Mouse (Mus musculus) spleen, adult 12 weeks (tissue): ENCODE measurements at regions not wholly inside any gene's neighbourhood (a gene's known extent, or its start where the extent isn't known, plus 50 kb on each side); places are given as distances from the start of the nearest gene placed in this dataset.
"Not testable (repeated sequence)": the region's sequence is repeated elsewhere in the genome, so short reads cannot be mapped to it uniquely, and the experiment has no call there.

Source experiments
- DNase-seq: peaks from one replicate; pipeline ENCODE4 v3.0.0; 2022; ENCODE audit warnings: low spot score

- DNase-seq: no peak
These were observed 157.2 kb upstream of the Klf4 start for GRCm38 (mm10) chr4:55689479-55689878.

- DNase-seq: no peak
These were observed 154.5 kb upstream of the Klf4 start for GRCm38 (mm10) chr4:55686771-55687170.

GRCm38 (mm10) chr4:55672288-55672687 is 140.0 kb upstream of the Klf4 start:
- DNase-seq: no peak

DNA sequence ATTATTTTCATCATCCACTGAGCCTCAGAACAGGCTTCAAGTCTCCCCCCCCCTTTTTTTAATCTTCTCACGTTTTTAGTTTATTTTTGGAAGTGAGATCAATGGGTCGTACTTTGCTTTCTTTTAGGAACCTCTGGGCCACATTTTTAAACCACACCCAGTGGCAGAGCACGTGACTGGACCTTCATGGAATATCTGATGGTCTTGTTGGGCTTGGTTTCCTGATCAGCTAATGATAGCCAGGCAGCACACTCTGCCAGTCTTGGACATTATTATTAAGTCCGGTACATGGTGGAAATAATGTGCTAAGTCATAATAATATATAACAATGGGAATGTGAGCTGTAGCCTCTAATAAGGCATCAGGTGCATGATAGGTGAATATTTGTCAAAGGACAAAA is 138.0 kb upstream of the Klf4 start:
- DNase-seq: no peak

DNA sequence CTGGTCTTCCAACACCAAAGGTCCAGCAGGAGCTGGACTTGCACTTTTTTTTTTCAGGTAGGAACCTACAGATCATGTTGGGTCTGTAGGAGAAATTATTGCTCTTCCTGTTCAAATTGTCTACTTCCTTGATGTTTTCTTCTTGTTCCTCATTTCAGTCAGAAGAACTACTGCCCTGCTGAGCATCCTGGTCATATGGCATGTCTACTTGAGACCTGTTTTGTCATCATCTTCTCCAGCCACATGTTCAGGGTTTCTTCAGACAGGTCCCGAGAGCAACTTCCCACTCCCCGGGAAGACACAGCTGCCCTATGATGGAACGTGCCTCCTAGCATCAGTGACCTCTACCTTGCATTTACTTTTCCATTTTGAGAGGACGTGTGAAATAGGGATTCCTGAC is 132.6 kb upstream of the Klf4 start:
- DNase-seq: no peak

GRCm38 (mm10) chr4:55663856-55664255 is 131.6 kb upstream of the Klf4 start:
- DNase-seq: no peak

GRCm38 (mm10) chr4:55662041-55662440 is 129.8 kb upstream of the Klf4 start:
- DNase-seq: no peak

- no peak for DNase-seq
These were observed 126.6 kb upstream of the Klf4 start for GRCm38 (mm10) chr4:55658904-55659303.

GRCm38 (mm10) chr4:55655329-55655728 is 123.1 kb upstream of the Klf4 start:
- no peak for DNase-seq

- DNase-seq: no peak
These were observed 120.4 kb upstream of the Klf4 start for GRCm38 (mm10) chr4:55652628-55653027.

- DNase-seq: no peak
These were observed 119.6 kb upstream of the Klf4 start for GRCm38 (mm10) chr4:55651811-55652410.

DNA sequence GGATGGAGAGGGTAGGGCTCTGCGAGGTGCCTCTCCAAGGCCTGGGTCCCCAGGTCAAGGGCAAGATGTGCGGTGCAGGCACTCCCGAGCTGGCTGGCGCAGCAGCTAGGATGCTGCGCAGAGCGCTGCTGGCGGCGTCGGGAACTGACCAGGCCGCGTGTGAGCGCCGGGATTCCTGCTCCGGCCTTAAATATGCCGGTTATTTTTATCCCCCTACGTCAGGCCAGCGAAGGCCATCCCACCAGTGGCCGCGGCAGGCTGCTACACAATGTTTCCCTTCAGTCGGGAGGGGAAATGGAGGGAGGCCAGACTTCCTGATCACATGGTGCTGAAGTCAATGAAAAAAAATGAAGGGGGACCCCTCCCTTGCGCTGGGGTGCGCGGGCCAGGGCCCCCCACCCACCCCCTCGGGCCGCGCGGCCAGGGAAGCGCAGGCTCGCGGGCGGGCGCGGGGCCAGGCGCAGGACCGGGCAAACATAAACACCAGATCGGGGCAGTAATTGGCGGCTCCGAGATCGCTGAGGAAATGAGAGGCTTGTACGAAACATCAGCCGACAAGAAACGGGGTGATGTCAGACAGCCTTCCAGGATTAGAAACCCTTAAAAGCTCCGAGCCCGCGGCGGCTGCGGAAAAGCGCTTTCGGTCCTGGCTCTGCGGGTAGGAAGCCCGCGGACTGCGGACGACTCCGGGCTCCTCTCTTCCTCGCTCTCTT is 118.9 kb upstream of the Klf4 start:
- peak; percentile 1 for DNase-seq

- no peak for DNase-seq
These were observed 117.9 kb upstream of the Klf4 start for GRCm38 (mm10) chr4:55650186-55650585.

GRCm38 (mm10) chr4:55648376-55648775 is 116.1 kb upstream of the Klf4 start:
- DNase-seq: no peak

DNA sequence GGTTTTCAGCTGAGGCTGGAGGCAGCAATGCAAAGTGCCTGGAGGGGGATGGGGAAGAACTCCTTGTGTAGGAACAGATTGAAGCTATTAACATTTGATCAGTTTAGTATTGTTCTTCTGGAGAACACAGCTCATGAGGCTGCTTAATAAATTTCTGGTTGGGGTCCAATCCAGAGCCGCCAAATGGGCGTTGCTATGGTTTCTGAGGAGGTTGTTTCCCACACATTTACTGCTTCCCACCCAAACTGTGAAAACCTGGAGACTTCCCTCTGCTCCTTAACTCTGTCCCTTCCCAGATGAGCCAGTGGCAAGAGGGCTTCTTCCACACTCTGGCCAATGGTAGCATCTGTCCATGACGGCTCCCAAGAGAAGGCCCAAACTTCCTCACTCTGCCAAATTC is 113.2 kb upstream of the Klf4 start:
- no peak for DNase-seq

DNA sequence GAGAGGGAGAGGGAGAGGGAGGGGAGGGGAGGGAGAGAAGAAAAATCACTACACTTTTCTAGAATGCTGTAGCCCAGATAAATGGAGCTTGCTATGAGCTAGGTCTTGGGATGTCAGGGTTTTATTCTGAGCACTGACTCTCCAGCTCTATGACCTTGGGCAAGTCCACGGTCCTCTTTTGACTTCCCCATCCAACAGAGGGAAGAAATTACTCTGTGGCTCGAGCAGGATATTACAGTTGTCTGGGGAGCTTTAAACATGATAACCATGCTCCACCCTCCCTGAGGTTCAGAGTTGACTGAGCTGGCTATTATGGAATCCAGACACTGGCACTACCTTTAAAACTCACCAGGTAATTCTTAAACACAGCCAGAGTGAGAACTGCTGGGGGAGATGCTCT is 112.6 kb upstream of the Klf4 start:
- no peak for DNase-seq

DNA sequence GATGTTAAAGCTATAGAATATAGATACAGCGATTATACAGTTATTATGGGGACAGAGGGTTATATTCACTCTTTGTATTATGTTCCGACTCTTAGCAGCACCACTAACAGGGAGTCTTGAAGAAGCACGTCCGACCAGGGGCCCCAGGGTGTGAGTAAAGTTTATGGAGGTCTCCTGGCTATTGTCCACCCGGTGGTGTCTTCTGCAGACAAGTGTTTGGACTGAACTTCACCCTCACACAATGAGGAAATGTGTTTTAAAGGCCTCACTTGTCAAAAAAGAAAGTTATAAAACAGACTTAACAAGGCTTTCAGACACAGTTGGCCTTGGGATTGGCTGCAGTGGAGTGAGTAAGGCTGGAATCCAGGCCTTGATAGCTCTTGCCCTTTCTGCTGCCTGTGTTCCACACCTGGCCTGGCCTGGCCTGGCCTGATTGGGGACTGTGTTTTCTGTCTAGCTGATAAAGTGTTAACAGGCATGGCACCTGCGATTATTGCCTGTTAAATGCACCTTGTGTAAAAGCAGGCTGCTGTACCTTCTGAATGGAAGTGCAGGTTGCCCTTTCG is 102.8 kb upstream of the Klf4 start:
- DNase-seq: no peak

- no peak for DNase-seq
These were observed 98.9 kb upstream of the Klf4 start for GRCm38 (mm10) chr4:55631157-55631556.

- DNase-seq: not testable (repeated sequence)
These were observed 97.9 kb upstream of the Klf4 start for GRCm38 (mm10) chr4:55630215-55630614.

DNA sequence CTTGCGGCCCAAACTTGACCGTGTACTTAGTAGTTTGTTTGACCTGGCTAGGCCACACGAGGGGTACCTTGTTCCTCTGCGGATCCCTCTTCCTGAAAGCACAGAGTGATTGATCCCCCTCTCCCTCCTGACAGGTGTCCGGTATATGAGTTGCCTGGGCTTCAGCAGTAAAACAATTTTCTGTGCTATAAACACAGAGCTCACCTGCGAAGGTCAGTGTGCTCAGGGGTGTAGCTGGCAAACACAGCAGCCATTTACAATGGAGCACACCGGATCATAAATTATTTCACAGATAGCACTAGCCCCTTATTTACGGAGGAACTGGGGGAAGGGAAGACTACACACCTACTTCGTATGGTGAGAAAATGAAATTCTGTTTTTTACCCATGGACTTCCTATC is 92.5 kb upstream of the Klf4 start:
- no peak for DNase-seq

DNA sequence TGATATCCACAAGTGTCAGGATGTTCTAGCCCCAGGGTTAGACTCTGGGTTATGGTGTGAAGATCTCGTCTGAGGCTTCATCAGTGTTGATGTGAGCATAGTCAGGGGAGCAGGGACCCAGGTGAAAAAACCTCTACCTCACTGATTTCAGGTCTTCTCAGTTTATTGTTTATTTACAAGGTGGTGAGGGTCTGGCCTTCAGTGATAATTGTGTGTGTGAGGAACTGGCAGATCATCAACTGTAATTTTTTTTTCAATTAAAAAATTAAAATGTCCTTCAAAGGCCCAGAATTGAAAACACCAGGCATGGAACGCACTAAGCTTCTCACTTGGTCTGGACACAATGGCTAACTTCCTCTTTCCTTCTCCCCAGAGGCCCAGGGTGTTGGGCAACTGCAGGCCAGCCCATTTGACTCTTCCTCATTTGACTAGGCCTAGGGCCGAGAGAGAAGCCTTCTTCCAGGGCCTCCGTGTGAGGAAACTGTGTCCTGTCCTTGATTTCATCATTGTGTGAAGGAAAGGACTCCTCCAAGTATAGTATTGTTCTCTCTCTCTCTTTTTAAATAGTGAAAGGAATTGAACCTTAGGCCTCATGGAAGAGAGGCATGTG is 91.0 kb upstream of the Klf4 start:
- DNase-seq: no peak

DNA sequence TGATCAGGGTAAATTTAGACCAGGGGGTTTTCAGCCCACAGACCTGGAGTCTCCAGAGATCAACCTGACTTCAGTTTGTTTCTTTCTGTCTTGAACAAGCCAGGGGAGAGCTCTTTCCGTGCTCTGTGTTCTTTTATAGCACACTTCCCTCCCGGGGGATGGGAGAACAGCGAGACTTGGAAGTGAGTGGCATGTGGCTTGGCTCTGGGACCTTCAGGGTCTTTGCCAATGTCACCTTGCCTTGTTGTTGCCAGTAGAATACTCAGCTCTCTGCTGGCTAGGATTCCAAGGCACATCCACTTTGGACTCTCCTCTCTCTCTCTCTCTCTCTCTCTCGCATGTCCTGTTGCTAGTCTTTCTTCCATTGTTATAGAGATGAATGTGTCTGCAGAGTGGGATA is 90.4 kb upstream of the Klf4 start:
- no peak for DNase-seq

DNA sequence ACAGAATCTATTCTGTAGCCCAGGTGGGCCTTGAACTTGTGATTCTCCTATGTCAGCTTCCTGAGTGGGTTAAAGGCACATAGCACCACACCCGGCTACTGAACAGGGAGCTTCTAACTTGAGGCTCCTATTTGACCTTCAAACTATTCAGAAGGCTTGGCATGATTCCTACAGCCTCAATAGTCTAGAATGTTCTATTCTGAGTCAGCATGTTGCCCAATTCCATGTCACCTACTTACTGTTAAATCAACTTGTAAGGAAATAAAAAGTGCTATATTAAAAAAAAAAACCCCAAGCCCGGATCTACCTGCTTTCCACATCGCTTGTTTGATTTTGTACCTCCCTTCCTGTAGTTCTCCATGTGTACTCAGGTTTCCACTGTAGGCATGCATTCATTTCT is 87.6 kb upstream of the Klf4 start:
- DNase-seq: no peak
